Mouse (Mus musculus) lung, embryonic 14.5 days (tissue): ENCODE data around the gene Gm49601. TPM values are rescaled to one million over a fixed set of nuclear protein-coding genes. Genes with fewer than 3 reads are reported as not detected.

ENCODE experiments used
- ATAC-seq: fragments of 200-750 bp; cut with Nextera tagmentation; 2 replicates; pipeline ENCODE4 v1.8.0; 2017; ENCODE audit warnings: mild to moderate bottlenecking, moderate TSS enrichment, moderate library complexity; ENCODE audit not compliant: insufficient read depth
- DNase-seq: peaks from one replicate; pipeline ENCODE4 v3.0.0-alpha.2; 2015
- H3K27ac ChIP-seq: fragments of 300-500 bp; sonication (generic); 2 replicates; pipeline ENCODE4 v1.5.1; 2014; ENCODE audit warnings: low read depth, mild to moderate bottlenecking, moderate library complexity
- H3K27me3 ChIP-seq: fragments of 300-500 bp; sonication (generic); 2 replicates; pipeline ENCODE4 v1.6.1; 2014; ENCODE audit warnings: low read length, control low read depth; ENCODE audit not compliant: insufficient read depth
- H3K36me3 ChIP-seq: fragments of 300-500 bp; sonication (generic); 2 replicates; pipeline ENCODE4 v1.6.1; 2014; ENCODE audit warnings: control low read depth; ENCODE audit not compliant: insufficient read depth
- H3K4me1 ChIP-seq: fragments of 300-500 bp; sonication (generic); 2 replicates; pipeline ENCODE4 v1.6.1; 2014; ENCODE audit warnings: antibody characterized with exemption, control low read depth; ENCODE audit not compliant: insufficient read depth
- H3K4me2 ChIP-seq: fragments of 300-500 bp; sonication (generic); 2 replicates; pipeline ENCODE4 v1.6.1; 2014; ENCODE audit warnings: mild to moderate bottlenecking
- H3K4me3 ChIP-seq: fragments of 300-500 bp; sonication (generic); 2 replicates; pipeline ENCODE4 v1.5.1; 2014; ENCODE audit warnings: low read depth, low read length
- H3K9ac ChIP-seq: fragments of 300-500 bp; sonication (generic); 2 replicates; pipeline ENCODE4 v1.6.1; 2014
- H3K9me3 ChIP-seq: fragments of 300-500 bp; sonication (generic); 2 replicates; pipeline ENCODE4 v1.6.1; 2016; ENCODE audit warnings: low read depth, low read length, control low read depth
- CTCF ChIP-seq: IDR thresholded peaks from 2 replicates; pipeline ENCODE4 v1.5.1; 2016; ENCODE audit warnings: antibody characterized with exemption, low read depth
- WGBS: fragments of 180-500 bp; shearing (Covaris S2); extraction: QIAGEN DNeasy Blood & Tissue Kit; methylation state at CpG from one replicate; pipeline ENCODE4 v1.1.7; 2014; 5-methylcytosine and 5-hydroxymethylcytosine counted together
- polyA plus RNA-seq: library from polyadenylated mRNA; unstranded; fragments of >200 nt; fragmentation: Nextera tagmentation; extraction: Ambion mirVana; gene quantifications from 2 replicates; pipeline ENCODE4 v1.2.1, GENCODE M21; 2014

Gm49601 gene
- polyA plus RNA-seq, 1 experiment from 2014 or later, result 1.7 TPM

DNA sequence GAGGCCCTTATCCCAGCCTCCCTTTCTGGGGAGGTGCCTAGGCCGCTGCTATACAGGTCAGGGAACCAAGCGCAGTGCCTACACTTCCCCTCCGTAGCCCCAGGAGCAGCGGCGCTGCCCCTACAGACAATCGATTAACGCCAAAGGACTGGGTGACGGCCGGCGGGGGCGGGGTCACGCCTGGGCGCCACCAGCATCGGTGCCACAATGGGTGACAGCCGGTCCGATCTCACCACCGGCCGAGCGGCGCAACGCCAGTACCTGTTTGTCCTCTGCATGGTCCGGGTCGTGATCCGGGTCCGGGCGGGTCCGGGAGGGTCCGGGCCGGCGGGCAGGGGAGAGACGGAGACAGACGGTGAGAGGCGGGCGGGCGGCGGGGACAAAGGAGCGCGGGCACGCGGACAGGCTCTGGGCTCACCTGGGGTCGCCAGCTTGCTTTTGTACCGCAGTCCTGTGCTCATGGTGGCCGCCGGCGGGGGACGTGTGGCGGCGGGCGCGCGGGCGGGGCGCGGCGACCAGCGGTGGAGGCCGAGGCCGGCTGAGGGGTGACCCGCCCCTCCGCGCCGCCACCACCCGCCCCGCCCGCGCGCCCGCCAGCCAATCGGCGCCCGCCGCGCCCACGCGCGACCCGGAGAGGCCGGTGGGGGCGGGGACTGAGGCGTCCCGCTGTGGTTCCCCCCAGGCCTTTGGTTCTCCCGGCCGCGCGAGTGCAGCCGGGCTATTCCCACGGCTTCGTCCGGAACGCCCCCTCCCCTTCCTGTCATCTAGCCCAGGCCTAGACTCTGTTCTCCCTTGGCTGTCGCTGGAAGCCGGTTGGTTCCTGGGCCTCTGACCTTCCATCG, 3.4 kb upstream of the Gm49601 start, which contains the start of gene Sept5:
Sept5 (minus strand) TSS at position 565 of the 842 bp plus-strand sequence.
- H3K4me3 ChIP-seq, result peak within 1 kb of the TSS; percentile 74
- ATAC-seq, result peak; percentile 48
- H3K9ac ChIP-seq, result peak within 1 kb of the TSS; percentile 73
- H3K27ac ChIP-seq, result no peak within 1 kb of the TSS
- peaks cover 34% of the 10 kb centered on the region for H3K27me3 ChIP-seq
- H3K36me3 ChIP-seq, result 0 out of 2 replicates have a peak, but pooled peaks cover 1% of the 10 kb centered on the region
- under 1% methylated on average over 67 of the region's 93 CpGs for WGBS
- H3K9me3 ChIP-seq, result no peaks in the 10 kb centered on the region
- H3K4me2 ChIP-seq, result peak within 1 kb of the TSS; percentile 88
- peak; percentile 77 for DNase-seq
- TF ChIP-seq CTCF, result no peak
- H3K4me1 ChIP-seq, result peaks cover 15% of the 10 kb centered on the region

DNA sequence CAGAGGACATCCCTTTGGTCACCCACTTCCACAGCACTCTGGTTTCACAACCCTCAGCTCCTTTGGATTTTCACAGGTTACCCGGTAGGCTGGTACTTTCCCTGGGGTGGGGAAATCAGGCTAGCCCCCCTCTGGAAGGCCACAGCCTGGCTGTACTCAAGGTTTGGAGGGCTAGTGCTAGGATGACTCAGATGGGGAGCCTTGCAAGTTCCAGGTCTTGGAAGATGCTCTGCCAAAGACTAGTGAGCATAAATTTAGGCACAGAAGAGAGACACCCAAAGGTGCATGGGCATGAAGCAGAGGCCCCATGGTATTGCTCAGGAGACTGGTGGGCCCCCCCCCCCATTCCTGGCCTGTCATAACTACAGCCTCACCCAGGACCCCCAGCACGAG, 2.7 kb upstream of the Gm49601 start:
- H3K9me3 ChIP-seq, result no peaks in the 10 kb centered on the region
- H3K4me3 ChIP-seq, result peak overlapping the region; percentile 74
- H3K27me3 ChIP-seq, result peaks cover 40% of the 10 kb centered on the region
- TF ChIP-seq CTCF, result no peak
- WGBS, result 29% methylated on average over 2 of the region's 2 CpGs
- 0 out of 2 replicates have a peak, but pooled peaks cover 8% of the 10 kb centered on the region for H3K36me3 ChIP-seq
- H3K4me1 ChIP-seq, result peaks cover 15% of the 10 kb centered on the region
- no peak overlapping the region for H3K27ac ChIP-seq
- DNase-seq (no peak), ATAC-seq (no peak; the same call in 1 of the 2 replicates)
- peak overlapping the region; percentile 73 for H3K9ac ChIP-seq
- H3K4me2 ChIP-seq, result peak overlapping the region; percentile 88

DNA sequence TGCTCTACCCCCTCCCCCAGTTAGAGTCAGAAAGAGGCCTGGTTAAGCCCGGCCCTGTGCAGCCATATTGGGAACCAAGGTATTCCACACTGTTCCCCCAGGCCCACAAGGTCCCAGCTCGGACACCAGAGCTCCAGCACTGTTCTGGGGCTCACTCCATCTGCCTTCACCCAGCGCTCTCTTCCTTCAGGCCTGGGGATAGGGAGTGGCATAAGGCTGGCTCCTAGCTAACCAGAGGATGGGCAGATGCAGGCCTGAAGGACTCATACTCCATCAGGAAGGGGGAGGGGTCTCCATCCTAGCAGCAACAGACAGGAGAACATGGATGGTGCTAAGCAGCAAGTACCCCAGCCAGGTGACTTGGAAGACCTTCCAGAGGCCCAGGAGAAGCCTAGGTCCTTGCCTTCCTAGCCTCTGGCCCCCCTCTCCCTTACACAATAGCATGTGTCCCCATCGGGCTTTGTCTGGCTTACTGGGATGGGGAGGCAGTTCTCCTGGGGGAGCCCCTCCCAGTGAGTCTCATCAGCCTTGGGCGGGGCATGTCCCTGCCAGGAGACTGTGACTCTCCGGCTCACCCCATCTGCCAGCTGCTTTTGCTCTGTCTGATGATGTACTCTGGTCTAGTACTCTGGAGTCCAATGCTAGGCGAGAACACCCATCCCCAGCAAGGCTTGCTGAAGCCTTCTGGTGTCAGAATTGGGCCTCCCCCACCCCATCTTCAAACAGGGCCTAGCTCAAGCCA, 2.1 kb upstream of the Gm49601 start:
- DNase-seq, result no peak
- no peak for ATAC-seq
- 0 out of 2 replicates have a peak, but pooled peaks cover 13% of the 10 kb centered on the region for H3K36me3 ChIP-seq
- H3K4me1 ChIP-seq, result peaks cover 15% of the 10 kb centered on the region
- peak overlapping the region; percentile 74 for H3K4me3 ChIP-seq
- H3K27ac ChIP-seq, result no peak overlapping the region
- 60% methylated on average over 7 of the region's 7 CpGs for WGBS
- peaks cover 46% of the 10 kb centered on the region for H3K27me3 ChIP-seq
- peak overlapping the region; percentile 88 for H3K4me2 ChIP-seq
- peak overlapping the region; percentile 73 for H3K9ac ChIP-seq
- no peaks in the 10 kb centered on the region for H3K9me3 ChIP-seq
- no peak for TF ChIP-seq CTCF

DNA sequence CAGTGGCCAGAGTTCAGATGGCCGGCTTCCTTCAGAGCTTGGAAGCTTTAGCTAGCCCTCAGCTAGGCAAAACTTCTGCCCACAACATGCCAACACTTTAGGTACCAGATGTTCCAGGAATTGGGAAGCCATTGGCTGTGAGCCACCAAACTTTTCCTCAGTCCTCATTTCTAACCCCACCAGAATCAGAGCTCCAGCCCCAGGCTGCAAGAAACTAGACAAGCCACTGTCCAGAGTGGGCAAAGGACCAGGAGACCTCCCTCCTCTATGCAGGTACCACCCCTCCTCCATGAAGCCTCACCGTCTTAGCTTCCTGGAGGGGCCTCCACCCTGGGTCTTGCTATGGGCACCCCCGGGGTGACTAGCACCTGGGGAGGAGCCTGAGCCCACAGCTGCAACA, 936 bp upstream of the Gm49601 start:
- 49% methylated on average over 3 of the region's 3 CpGs for WGBS
- Histone ChIP-seq H3K9me3 (no peaks in the 10 kb centered on the region), H3K4me2 (peak overlapping the region; percentile 90), H3K27me3 (peaks cover 58% of the 10 kb centered on the region), H3K4me3 (0 out of 2 replicates have a peak overlapping the region, but pooled peaks have one; percentile 48), H3K9ac (no peak overlapping the region), H3K36me3 (peaks cover 25% of the 10 kb centered on the region; the same call in 1 of the 2 replicates), H3K27ac (no peak overlapping the region), H3K4me1 (peaks cover 15% of the 10 kb centered on the region)
- no peak for ATAC-seq
- no peak for DNase-seq
- no peak for TF ChIP-seq CTCF

- ATAC-seq (0 out of 2 replicates have a peak, but pooled peaks have one; percentile 0), DNase-seq (no peak)
- peaks cover 71% of the 10 kb centered on the region for H3K27me3 ChIP-seq
- peaks cover 17% of the 10 kb centered on the region for H3K4me1 ChIP-seq
- TF ChIP-seq CTCF, result no peak
- H3K9me3 ChIP-seq, result no peaks in the 10 kb centered on the region
- WGBS, result 16% methylated on average over 26 of the region's 26 CpGs
- peak overlapping the region; percentile 90 for H3K4me2 ChIP-seq
- H3K9ac ChIP-seq, result peak overlapping the region; percentile 54
- H3K4me3 ChIP-seq, result peak overlapping the region; percentile 48
- peaks cover 26% of the 10 kb centered on the region; the same call in 1 of the 2 replicates for H3K36me3 ChIP-seq
- H3K27ac ChIP-seq, result no peak overlapping the region
Observed at GRCm38 (mm10) chr16:18625791-18626311, 376 bp downstream of the Gm49601 start.

- WGBS, result 61% methylated on average over 14 of the region's 14 CpGs
- Histone ChIP-seq H3K27ac (no peak overlapping the region), H3K27me3 (peaks cover 79% of the 10 kb centered on the region), H3K4me2 (no peak overlapping the region), H3K4me3 (no peak overlapping the region), H3K36me3 (peaks cover 26% of the 10 kb centered on the region; the same call in 1 of the 2 replicates), H3K4me1 (peaks cover 17% of the 10 kb centered on the region), H3K9me3 (no peaks in the 10 kb centered on the region), H3K9ac (no peak overlapping the region)
- no peak for TF ChIP-seq CTCF
- ATAC-seq (no peak), DNase-seq (no peak)
Observed at GRCm38 (mm10) chr16:18625097-18625496, 1.1 kb downstream of the Gm49601 start.
